Mouse (Mus musculus) cerebellum, adult 2 months (tissue): ENCODE measurements around the gene Adat1.

Source experiments
- CTCF ChIP-seq: fragments of 200-500 bp; IDR thresholded peaks from 2 replicates; pipeline ENCODE4 v1.5.1; 2011; ENCODE audit warnings: low read depth, mild to moderate bottlenecking, control low read depth, low read length, moderate library complexity, borderline replicate concordance; ENCODE audit not compliant: insufficient read depth
- POLR2A ChIP-seq: fragments of 200-500 bp; IDR thresholded peaks from 2 replicates; pipeline ENCODE4 v1.6.1; 2011; ENCODE audit warnings: low read length, control low read depth, borderline replicate concordance; ENCODE audit not compliant: insufficient read depth

DNA sequence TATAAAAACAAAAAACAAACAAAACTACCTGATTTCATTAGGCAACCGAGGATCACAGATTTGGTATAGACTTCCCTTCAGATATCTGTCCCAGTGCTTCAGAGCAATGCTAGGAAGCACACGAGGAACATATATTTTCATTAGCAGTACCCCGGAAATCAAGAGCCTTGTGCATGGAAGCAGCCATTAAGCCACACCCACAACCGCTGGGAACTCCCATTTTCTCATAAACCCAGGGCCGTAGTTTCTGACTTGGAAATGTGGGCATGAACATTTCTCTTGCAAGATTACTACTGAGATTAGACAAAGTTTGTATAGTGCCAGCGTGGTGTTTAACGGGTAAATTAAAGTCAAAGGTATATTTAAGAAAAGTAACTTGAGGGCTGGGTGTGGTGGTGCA is 17.5 kb upstream of the Adat1 start:
- TF ChIP-seq POLR2A (no peak), CTCF (no peak)
